In the genomic region with DNA sequence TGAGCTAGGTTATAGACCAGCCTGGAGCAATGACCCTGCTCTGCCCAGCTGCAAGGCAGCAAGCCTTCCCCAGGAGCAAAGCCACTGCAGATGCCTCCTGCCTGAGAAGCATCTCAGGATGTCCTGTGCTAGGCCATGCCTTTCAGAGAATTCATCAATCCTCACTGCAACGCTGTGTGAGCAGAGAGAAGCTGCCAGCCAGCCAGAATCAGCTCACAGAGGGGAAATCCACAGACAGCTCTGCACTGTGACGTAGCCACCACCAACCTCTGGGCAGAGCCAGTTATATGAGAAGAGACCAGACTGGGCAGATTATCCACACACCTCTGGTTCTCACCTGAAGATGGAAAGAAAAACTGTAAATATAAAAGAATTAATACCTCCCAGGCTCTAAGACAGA, we compare ENCODE assay signal across 13 mouse cellular contexts.
DNase-seq lines count a peak whose midpoint lies in the region; ATAC-seq lines count a peak whose summit lies in the region.
"Had no signal": no experiment of that assay in that cellular context is flagged by ENCODE, and none has a peak within 500 bp of the region (broad histone marks: within the 10 kb centered on the region; RNA-seq: fewer than 3 reads in every experiment).

No protein-coding gene starts in this region.

- H3K27ac ChIP-seq in forebrain, embryonic 12.5 days: peak overlapping the region; percentile 71; the same call in 1 of the 2 replicates
- no peak overlapping the region for H3K27ac ChIP-seq in forebrain, embryonic 10.5 days
- peak overlapping the region; percentile 79 for H3K27ac ChIP-seq in neural tube, embryonic 13.5 days (replicated peaks)
- H3K27ac ChIP-seq in heart, embryonic 11.5 days (ENCODE audit: low read depth, low read length): no peak overlapping the region
- H3K27ac ChIP-seq: embryonic facial prominence, embryonic 15.5 days; heart, embryonic 13.5 days; lung, embryonic 15.5 days had no signal

- no peaks in the 10 kb centered on the region for H3K36me3 ChIP-seq in forebrain, embryonic 12.5 days (replicated peaks)
- no peaks in the 10 kb centered on the region for H3K36me3 ChIP-seq in forebrain, embryonic 10.5 days (replicated peaks)
- no peaks in the 10 kb centered on the region for H3K36me3 ChIP-seq in neural tube, embryonic 13.5 days
- H3K36me3 ChIP-seq in heart, embryonic 11.5 days (ENCODE audit: control insufficient read depth, insufficient read depth, low read length): no peaks in the 10 kb centered on the region
- H3K36me3 ChIP-seq: embryonic facial prominence, embryonic 15.5 days; heart, embryonic 13.5 days; lung, embryonic 15.5 days had no signal

- no peak for ATAC-seq in forebrain, embryonic 12.5 days (ENCODE audit: low FRiP score)
- ATAC-seq in neural tube, embryonic 13.5 days (ENCODE audit: low read depth): peak; percentile 24; the same call in 1 of the 2 replicates
- no peak for ATAC-seq in heart, embryonic 11.5 days (replicated peaks; ENCODE audit: insufficient number of reproducible peaks, low FRiP score, low TSS enrichment)
- no peak for ATAC-seq in megakaryocyte progenitor cell, adult 5-6 weeks (replicated peaks; ENCODE audit: poor library complexity)

- peaks cover 58% of the 10 kb centered on the region for H3K4me1 ChIP-seq in forebrain, embryonic 12.5 days
- peaks cover 56% of the 10 kb centered on the region for H3K4me1 ChIP-seq in forebrain, embryonic 10.5 days
- H3K4me1 ChIP-seq in neural tube, embryonic 13.5 days (replicated peaks): peaks cover 79% of the 10 kb centered on the region
- H3K4me1 ChIP-seq in heart, embryonic 11.5 days (ENCODE audit: control insufficient read depth, insufficient read depth, low read length): peaks cover 18% of the 10 kb centered on the region; the same call in 1 of the 2 replicates

- no peak overlapping the region for H3K4me3 ChIP-seq in forebrain, embryonic 12.5 days (replicated peaks)
- H3K4me3 ChIP-seq in forebrain, embryonic 10.5 days: no peak overlapping the region
- no peak overlapping the region for H3K4me3 ChIP-seq in neural tube, embryonic 13.5 days
- no peak overlapping the region for H3K4me3 ChIP-seq in heart, embryonic 11.5 days (ENCODE audit: low read depth, low read length)
- H3K4me3 ChIP-seq: embryonic facial prominence, embryonic 15.5 days; heart, embryonic 13.5 days; lung, embryonic 15.5 days; megakaryocyte, embryonic 14.5 days had no signal

- no peak overlapping the region for H3K9ac ChIP-seq in forebrain, embryonic 12.5 days
- H3K9ac ChIP-seq in neural tube, embryonic 13.5 days: peak overlapping the region; percentile 53
- no peak overlapping the region for H3K9ac ChIP-seq in heart, embryonic 11.5 days (ENCODE audit: low read depth, low read length)
- H3K9ac ChIP-seq: embryonic facial prominence, embryonic 15.5 days; heart, embryonic 13.5 days; lung, embryonic 15.5 days had no signal

- 73% methylated on average over 2 of the region's 2 CpGs for WGBS in forebrain, embryonic 12.5 days
- WGBS in forebrain, embryonic 10.5 days: 82% methylated on average over 2 of the region's 2 CpGs
- WGBS in neural tube, embryonic 13.5 days: 31% methylated on average over 2 of the region's 2 CpGs
- WGBS in heart, embryonic 11.5 days (ENCODE audit: insufficient replicate concordance): 64% methylated on average over 2 of the region's 2 CpGs

- no peak for DNase-seq in forebrain, embryonic 10.5 days (ENCODE audit: extremely low spot score, low spot score)
- DNase-seq in T-cell, adult 2 months (ENCODE audit: low spot score): peak; percentile 43
- DNase-seq in induced T-regulatory cell, adult 2 months (ENCODE audit: low read depth): peak; percentile 51
- no peak for DNase-seq in testis, postnatal 10 days (ENCODE audit: low spot score)
- DNase-seq: thymus, adult 18-20 months had no signal

- H3K4me2 ChIP-seq in forebrain, embryonic 12.5 days: no peak overlapping the region
- H3K4me2 ChIP-seq in neural tube, embryonic 13.5 days: no peak overlapping the region
- no peak overlapping the region for H3K4me2 ChIP-seq in heart, embryonic 11.5 days
- H3K4me2 ChIP-seq: embryonic facial prominence, embryonic 15.5 days; heart, embryonic 13.5 days; lung, embryonic 15.5 days had no signal

- H3K27me3 ChIP-seq in forebrain, embryonic 12.5 days: peaks cover 42% of the 10 kb centered on the region
- H3K27me3 ChIP-seq in forebrain, embryonic 10.5 days (ENCODE audit: poor library complexity, severe bottlenecking): peaks cover 30% of the 10 kb centered on the region
- H3K27me3 ChIP-seq in neural tube, embryonic 13.5 days: peaks cover 5% of the 10 kb centered on the region
- H3K27me3 ChIP-seq in heart, embryonic 11.5 days (ENCODE audit: control insufficient read depth, insufficient read depth, low read length): no peaks in the 10 kb centered on the region
- H3K27me3 ChIP-seq: lung, embryonic 15.5 days had no signal

- no peaks in the 10 kb centered on the region for H3K9me3 ChIP-seq in forebrain, embryonic 12.5 days
- no peaks in the 10 kb centered on the region for H3K9me3 ChIP-seq in forebrain, embryonic 10.5 days
- H3K9me3 ChIP-seq in neural tube, embryonic 13.5 days: no peaks in the 10 kb centered on the region
- no peaks in the 10 kb centered on the region for H3K9me3 ChIP-seq in heart, embryonic 11.5 days (replicated peaks; ENCODE audit: control insufficient read depth, low read length)
- H3K9me3 ChIP-seq: embryonic facial prominence, embryonic 15.5 days; heart, embryonic 13.5 days; lung, embryonic 15.5 days; megakaryocyte, embryonic 14.5 days had no signal

Comparison
In these comparisons a context has a peak if more than half of its experiments do, and no peak if none do; other contexts are left out.
1. H3K27ac ChIP-seq: peak in forebrain, embryonic 12.5 days (single experiment) and neural tube, embryonic 13.5 days (single experiment); none in forebrain, embryonic 10.5 days (single experiment) and heart, embryonic 11.5 days (single experiment).
2. DNase-seq: peak in T-cell, adult 2 months (single experiment) and induced T-regulatory cell, adult 2 months (single experiment); none in forebrain, embryonic 10.5 days (single experiment) and testis, postnatal 10 days (single experiment).